Mouse (Mus musculus): Measurements from ENCODE around the gene Barhl2. TPM values are rescaled to one million over a fixed set of nuclear protein-coding genes. Genes with fewer than 3 reads are reported as not detected.

The Barhl2 gene
- total RNA-seq, 1 experiment from 2014 or later: not detected

DNA sequence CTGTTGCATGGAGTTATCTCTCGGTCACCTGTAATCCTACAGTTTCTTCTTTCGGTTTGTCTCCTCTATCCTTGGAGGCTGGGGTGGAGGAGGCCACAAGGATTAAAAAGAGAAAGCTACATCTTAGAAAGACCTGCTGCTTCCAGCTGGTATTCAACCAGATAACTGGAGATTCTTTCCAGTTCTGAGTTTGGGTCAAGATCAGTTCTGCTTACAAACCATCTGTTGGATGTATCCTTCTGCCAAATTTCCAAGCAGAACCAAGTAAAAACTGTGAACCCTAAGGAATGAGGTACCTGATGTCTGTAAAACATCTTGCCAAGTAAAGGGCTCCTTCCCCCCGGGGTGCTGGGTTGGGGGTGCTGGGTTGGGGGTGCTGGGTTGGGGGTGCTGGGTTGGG is 12.3 kb downstream of the Barhl2 start:
- no peak for ATAC-seq (replicated peaks in 1 of 2; ENCODE audit: insufficient read depth in 1 of 2, low FRiP score in 2 of 2, low TSS enrichment in 1 of 2, low read depth in 1 of 2, poor library complexity in 2 of 2, severe bottlenecking in 2 of 2)

DNA sequence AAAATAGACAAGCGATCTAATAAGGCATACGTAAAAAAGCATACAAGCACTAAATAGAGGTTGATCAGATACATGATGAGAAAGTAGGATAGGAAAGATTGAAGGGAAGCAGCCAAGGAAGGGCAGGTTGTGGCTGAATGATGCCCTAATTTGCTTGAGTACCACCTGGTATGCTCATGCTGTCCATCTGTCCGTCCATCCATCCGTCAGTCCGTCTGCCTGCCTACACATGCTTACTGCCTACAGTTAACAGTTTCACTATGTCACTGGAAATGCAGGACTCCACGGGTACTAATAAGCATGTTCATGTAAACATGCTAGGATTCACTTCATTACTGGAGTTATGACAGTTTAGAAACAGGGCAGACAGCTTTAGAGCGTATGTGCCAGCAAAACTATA is 19.1 kb downstream of the Barhl2 start:
- ATAC-seq (replicated peaks in 1 of 2; ENCODE audit: insufficient read depth in 1 of 2, low FRiP score in 2 of 2, low TSS enrichment in 1 of 2, low read depth in 1 of 2, poor library complexity in 2 of 2, severe bottlenecking in 2 of 2): no peak

DNA sequence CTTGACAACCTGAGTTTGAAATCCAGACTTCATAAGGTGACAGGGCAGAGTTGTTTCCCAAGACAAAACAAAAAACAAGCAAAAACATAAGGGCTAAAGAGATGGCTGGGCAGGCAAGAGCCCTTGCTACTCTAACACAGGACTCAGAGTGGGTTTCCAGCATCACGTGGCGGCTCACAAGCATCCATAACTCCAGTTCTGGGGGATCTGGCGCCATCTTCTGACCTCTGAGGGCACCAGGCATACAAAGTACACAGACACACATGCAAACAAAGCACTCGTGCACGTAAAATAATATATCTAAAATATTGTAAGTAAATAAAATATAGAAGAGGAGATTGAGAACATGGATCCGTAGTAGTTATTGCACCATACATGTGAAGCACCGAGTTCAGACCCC is 31.9 kb downstream of the Barhl2 start:
- ATAC-seq (replicated peaks in 1 of 2; ENCODE audit: insufficient read depth in 1 of 2, low FRiP score in 2 of 2, low TSS enrichment in 1 of 2, low read depth in 1 of 2, poor library complexity in 2 of 2, severe bottlenecking in 2 of 2): no peak

DNA sequence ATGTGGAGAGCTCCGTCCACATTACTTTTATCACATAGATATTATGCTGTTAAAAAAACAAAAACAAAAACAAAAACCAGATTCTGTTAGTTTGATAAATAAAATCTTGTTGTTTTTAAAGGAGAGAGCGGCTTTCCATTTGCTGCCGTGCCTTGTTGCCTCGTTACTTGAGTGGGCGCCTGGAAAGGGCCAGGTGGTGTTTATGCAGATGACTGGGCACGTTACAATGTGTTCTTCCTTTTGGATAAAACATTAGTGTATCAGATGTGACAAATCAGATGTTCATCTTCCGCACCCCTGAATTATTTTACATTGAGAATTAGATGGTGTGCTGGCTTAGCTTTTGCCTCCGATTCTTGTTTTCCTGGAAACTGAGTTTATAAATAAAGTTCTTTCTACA is 37.1 kb downstream of the Barhl2 start:
- ATAC-seq (replicated peaks in 1 of 2; ENCODE audit: insufficient read depth in 1 of 2, low FRiP score in 2 of 2, low TSS enrichment in 1 of 2, low read depth in 1 of 2, poor library complexity in 2 of 2, severe bottlenecking in 2 of 2): no peak

DNA sequence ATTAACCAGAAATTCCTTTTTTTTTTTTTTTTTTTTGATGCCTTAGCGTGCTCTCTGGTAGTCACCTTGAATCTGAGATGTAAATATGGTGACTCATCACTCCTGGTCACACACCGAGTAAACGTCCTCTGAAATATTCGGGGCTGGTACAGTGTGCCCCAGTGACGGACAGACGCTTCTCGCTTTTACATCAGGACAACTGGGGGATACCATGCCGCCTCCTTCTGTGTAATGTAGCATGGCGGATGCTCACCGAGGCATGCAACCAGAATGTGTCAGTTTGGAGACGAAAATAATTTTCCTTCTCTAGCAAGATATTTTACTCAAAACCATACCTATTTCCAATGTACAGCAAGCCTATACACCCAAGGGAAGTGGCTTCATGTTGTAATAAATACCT is 37.6 kb downstream of the Barhl2 start:
- ATAC-seq (replicated peaks in 1 of 2; ENCODE audit: insufficient read depth in 1 of 2, low FRiP score in 2 of 2, low TSS enrichment in 1 of 2, low read depth in 1 of 2, poor library complexity in 2 of 2, severe bottlenecking in 2 of 2): no peak

DNA sequence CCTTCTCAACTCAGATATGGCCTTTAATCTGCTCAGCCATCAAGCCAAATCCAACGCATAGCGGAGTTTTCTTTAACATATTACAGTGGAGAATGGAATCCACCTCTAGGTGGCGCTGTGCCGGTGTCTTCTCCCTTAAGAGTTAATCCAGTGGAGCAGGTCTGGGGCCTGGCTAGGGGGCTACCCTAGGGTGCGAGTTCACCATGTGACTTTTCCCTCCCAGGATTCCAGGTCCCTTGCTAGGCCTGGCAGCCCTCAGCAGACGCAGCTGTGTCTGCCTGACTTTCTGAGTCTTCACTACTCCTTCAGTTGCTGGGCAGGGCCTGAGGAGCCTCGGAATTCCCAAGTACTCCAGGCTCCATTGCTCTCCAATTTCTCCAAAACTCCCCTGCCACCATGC is 40.8 kb downstream of the Barhl2 start:
- ATAC-seq (replicated peaks in 1 of 2; ENCODE audit: insufficient read depth in 1 of 2, low FRiP score in 2 of 2, low TSS enrichment in 1 of 2, low read depth in 1 of 2, poor library complexity in 2 of 2, severe bottlenecking in 2 of 2): no peak

DNA sequence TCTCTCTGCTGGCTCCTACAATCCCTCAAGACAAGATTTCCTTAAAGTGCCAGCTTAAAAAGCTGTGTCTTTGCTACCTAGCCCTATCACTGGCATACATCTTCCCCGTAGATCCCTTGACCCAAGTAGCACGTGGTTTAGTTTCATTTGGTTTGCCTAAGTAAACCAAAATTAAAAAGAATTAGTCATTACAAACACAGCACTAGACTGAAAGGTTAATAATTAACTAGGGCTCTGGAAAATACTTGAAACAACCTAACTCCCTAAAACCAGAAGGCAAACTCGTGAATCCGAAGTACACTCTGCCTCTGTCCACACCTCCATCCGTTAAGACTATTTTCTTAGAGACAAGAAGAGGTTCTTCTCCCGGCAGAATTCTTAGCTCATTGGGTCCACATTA is 41.4 kb downstream of the Barhl2 start:
- ATAC-seq (replicated peaks in 1 of 2; ENCODE audit: insufficient read depth in 1 of 2, low FRiP score in 2 of 2, low TSS enrichment in 1 of 2, low read depth in 1 of 2, poor library complexity in 2 of 2, severe bottlenecking in 2 of 2): no peak

DNA sequence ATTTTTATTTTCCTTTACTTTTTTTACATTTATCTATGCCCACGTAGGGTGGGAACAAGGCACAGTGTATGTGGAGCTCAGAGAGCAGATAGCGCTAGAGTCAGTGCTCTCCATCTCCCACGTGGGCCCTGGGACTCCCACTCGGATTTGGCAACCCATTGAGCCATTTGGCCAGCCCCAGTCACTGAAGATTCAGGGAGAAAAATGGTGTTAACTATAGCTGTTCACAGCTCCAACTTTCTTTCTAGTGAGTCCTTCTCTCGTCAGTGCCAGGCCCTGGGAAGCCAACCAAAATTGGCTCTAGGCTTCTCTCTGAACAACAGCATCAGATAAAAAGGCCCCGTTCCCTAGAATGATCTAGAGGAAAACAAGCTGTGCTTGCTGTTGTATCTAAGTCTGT is 42.2 kb downstream of the Barhl2 start:
- no peak for ATAC-seq (replicated peaks in 1 of 2; ENCODE audit: insufficient read depth in 1 of 2, low FRiP score in 2 of 2, low TSS enrichment in 1 of 2, low read depth in 1 of 2, poor library complexity in 2 of 2, severe bottlenecking in 2 of 2)

DNA sequence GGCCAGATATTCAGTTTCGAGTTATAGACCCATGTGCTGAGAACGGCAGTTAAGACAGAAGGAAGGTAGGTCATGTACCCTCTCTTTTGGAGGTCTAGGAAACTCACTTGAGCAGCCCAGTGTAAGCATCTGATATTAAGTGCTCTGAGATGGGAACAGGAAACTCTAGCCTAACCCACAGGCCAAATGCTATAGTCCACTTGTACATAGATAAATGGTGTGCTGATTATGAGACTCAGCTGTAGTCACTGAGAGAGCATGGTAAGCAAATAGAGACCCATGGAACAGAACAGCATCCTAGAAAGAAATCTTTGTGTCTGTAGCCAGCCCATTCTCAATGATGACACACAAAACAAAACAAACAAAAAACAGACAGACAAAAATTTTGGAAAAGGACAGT is 55.2 kb downstream of the Barhl2 start:
- no peak for ATAC-seq (replicated peaks in 1 of 2; ENCODE audit: insufficient read depth in 1 of 2, low FRiP score in 2 of 2, low TSS enrichment in 1 of 2, low read depth in 1 of 2, poor library complexity in 2 of 2, severe bottlenecking in 2 of 2)

Other genes starting within 250 kb of the Barhl2 start
- not detected in 2 replicates for gene Gm17304, start 150.9 kb upstream of the Barhl2 start, total RNA-seq (2017)
- gene Zfp644, start 239.1 kb upstream of the Barhl2 start, total RNA-seq (2017): 140 and 141 TPM in 2 replicates